Mouse (Mus musculus): ENCODE measurements around the gene Oas1f.

DNA sequence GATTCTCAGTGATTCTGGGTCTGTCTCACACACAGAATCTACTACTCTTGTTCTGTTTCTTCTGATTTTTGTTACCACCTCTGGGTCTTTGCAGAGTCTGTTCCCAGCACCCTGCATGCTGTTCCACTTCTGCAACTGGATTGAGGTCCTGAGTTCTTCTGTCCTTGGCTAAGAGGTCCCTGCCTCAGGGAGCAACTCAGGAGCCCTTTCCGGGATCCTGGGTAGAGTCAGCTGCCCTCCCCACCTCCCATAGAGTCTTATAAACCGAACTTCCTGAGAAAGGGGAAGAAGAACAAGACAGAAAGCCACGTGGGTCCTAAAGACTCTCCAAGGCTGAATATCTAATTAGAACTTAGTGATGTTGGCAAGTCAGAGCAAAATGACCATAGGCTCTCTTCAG is 43.8 kb downstream of the Oas1f start:
- no peak for TF ChIP-seq NRF1 (IDR thresholded peaks at IDR 0.05; ENCODE audit: low read depth, low read length)
- no peak for TF ChIP-seq CTCF (conservative IDR thresholded peaks at IDR 0.05 in 1 of 2, IDR thresholded peaks at IDR 0.05 in 1 of 2; ENCODE audit: low read depth in 2 of 2, low read length in 2 of 2)
- TF ChIP-seq POLR2A (IDR thresholded peaks at IDR 0.05; ENCODE audit: low read depth, low read length), result no peak
- TF ChIP-seq E2F4 (IDR thresholded peaks at IDR 0.05; ENCODE audit: insufficient replicate concordance, low read depth, low read length), result no peak
- no peak for TF ChIP-seq MYC (IDR thresholded peaks at IDR 0.05; ENCODE audit: low read depth, low read length)
- TF ChIP-seq ZC3H11A (IDR thresholded peaks at IDR 0.05; ENCODE audit: low read depth, low read length), result no peak
- no peak for TF ChIP-seq HCFC1 (IDR thresholded peaks at IDR 0.05; ENCODE audit: low read depth, low read length)
- TF ChIP-seq ELF1 (IDR thresholded peaks at IDR 0.05; ENCODE audit: low read depth, low read length), result no peak
- no peak for TF ChIP-seq SMC3 (IDR thresholded peaks at IDR 0.05; ENCODE audit: low read depth, low read length)

All from CH12.LX (cell line).